Mouse (Mus musculus) WW6 (cell line): ENCODE data around the gene Pcsk6.

ENCODE experiments used
- DNase-seq: peaks from one replicate; pipeline ENCODE4 v3.0.0-alpha.2; 2013; ENCODE audit warnings: low read depth, low spot score

The Pcsk6 gene

GRCm38 (mm10) chr7:65880666-65881289, 19.2 kb downstream of the Pcsk6 start:
- DNase-seq = no peak

- DNase-seq = no peak
These were observed 19.8 kb downstream of the Pcsk6 start for GRCm38 (mm10) chr7:65881290-65881688.

GRCm38 (mm10) chr7:65884928-65885327, 23.4 kb downstream of the Pcsk6 start:
- no peak for DNase-seq

GRCm38 (mm10) chr7:65885819-65886218, 24.3 kb downstream of the Pcsk6 start:
- DNase-seq = no peak

GRCm38 (mm10) chr7:65891831-65892230, 30.3 kb downstream of the Pcsk6 start:
- no peak for DNase-seq

GRCm38 (mm10) chr7:65892264-65892828, 30.8 kb downstream of the Pcsk6 start:
- no peak for DNase-seq

GRCm38 (mm10) chr7:65893546-65893945, 32.0 kb downstream of the Pcsk6 start:
- no peak for DNase-seq

GRCm38 (mm10) chr7:65895262-65895661, 33.7 kb downstream of the Pcsk6 start:
- no peak for DNase-seq

- no peak for DNase-seq
These were observed 39.7 kb downstream of the Pcsk6 start for GRCm38 (mm10) chr7:65901231-65901630.

GRCm38 (mm10) chr7:65902471-65903180, 41.1 kb downstream of the Pcsk6 start:
- DNase-seq = no peak

GRCm38 (mm10) chr7:65903456-65903855, 41.9 kb downstream of the Pcsk6 start:
- no peak for DNase-seq

GRCm38 (mm10) chr7:65906528-65907272, 45.2 kb downstream of the Pcsk6 start:
- no peak for DNase-seq

GRCm38 (mm10) chr7:65909343-65910127, 48.0 kb downstream of the Pcsk6 start:
- DNase-seq = no peak

- no peak for DNase-seq
These were observed 51.6 kb downstream of the Pcsk6 start for GRCm38 (mm10) chr7:65913088-65913610.

- no peak for DNase-seq
These were observed 53.3 kb downstream of the Pcsk6 start for GRCm38 (mm10) chr7:65914761-65915301.

GRCm38 (mm10) chr7:65915821-65916220, 54.3 kb downstream of the Pcsk6 start:
- no peak for DNase-seq

GRCm38 (mm10) chr7:65916566-65916965, 55.0 kb downstream of the Pcsk6 start:
- no peak for DNase-seq

GRCm38 (mm10) chr7:65918431-65918830, 56.9 kb downstream of the Pcsk6 start:
- DNase-seq = no peak

- no peak for DNase-seq
These were observed 67.9 kb downstream of the Pcsk6 start for GRCm38 (mm10) chr7:65929398-65929797.

- no peak for DNase-seq
These were observed 68.9 kb downstream of the Pcsk6 start for GRCm38 (mm10) chr7:65930478-65930877.
